Mouse (Mus musculus) liver, adult (tissue): ENCODE measurements around the gene Ggnbp2.
A peak's percentile ranks its signal among the peaks of the same experiment; 100 is the strongest.

Experiments
- GATA4 ChIP-seq: IDR thresholded peaks from 2 replicates; pipeline ENCODE4 v1.6.1; 2014; ENCODE audit warnings: mild to moderate bottlenecking, low read length; ENCODE audit not compliant: insufficient replicate concordance

The Ggnbp2 gene

GRCm38 (mm10) chr11:84846741-84847474 lies 23.7 kb downstream of the Ggnbp2 start:
- no peak for TF ChIP-seq GATA4

- TF ChIP-seq GATA4, result no peak
Observed at GRCm38 (mm10) chr11:84839330-84839729, 31.3 kb downstream of the Ggnbp2 start.

GRCm38 (mm10) chr11:84828516-84829399 lies 41.9 kb downstream of the Ggnbp2 start, which contains the start of gene Dhrs11:
Gene Dhrs11 (minus strand): TSS chr11:84828994.
- TF ChIP-seq GATA4, result peak; percentile 44; the same call in 1 of the 2 replicates

GRCm38 (mm10) chr11:84827901-84828503 lies 42.6 kb downstream of the Ggnbp2 start:
- TF ChIP-seq GATA4, result no peak

GRCm38 (mm10) chr11:84827492-84827891 lies 43.1 kb downstream of the Ggnbp2 start:
- no peak for TF ChIP-seq GATA4

GRCm38 (mm10) chr11:84826185-84826584 lies 44.4 kb downstream of the Ggnbp2 start:
- TF ChIP-seq GATA4, result no peak

- TF ChIP-seq GATA4, result no peak
Observed at GRCm38 (mm10) chr11:84825261-84825807, 45.3 kb downstream of the Ggnbp2 start.

- no peak for TF ChIP-seq GATA4
Observed at GRCm38 (mm10) chr11:84823484-84823897, 47.1 kb downstream of the Ggnbp2 start.

- TF ChIP-seq GATA4, result no peak
Observed at GRCm38 (mm10) chr11:84822487-84822886, 48.1 kb downstream of the Ggnbp2 start.

GRCm38 (mm10) chr11:84821131-84821770 lies 49.4 kb downstream of the Ggnbp2 start:
- TF ChIP-seq GATA4, result no peak

GRCm38 (mm10) chr11:84818961-84819692 lies 51.5 kb downstream of the Ggnbp2 start, which contains the start of gene Mrm1:
Gene Mrm1 (minus strand): TSS chr11:84819515.
- no peak for TF ChIP-seq GATA4

- TF ChIP-seq GATA4, result no peak
Observed at GRCm38 (mm10) chr11:84818085-84818960, 52.3 kb downstream of the Ggnbp2 start.

GRCm38 (mm10) chr11:84817362-84817761 lies 53.3 kb downstream of the Ggnbp2 start:
- no peak for TF ChIP-seq GATA4
